Mouse (Mus musculus): Measurements from ENCODE around the gene Csgalnact2.

Gene Csgalnact2

GRCm38 (mm10) chr6:118134461-118134860, 4.5 kb downstream of the Csgalnact2 start:
- no peak for DNase-seq

- no peak for DNase-seq
Measured at GRCm38 (mm10) chr6:118130022-118130421, 8.9 kb downstream of the Csgalnact2 start.

DNA sequence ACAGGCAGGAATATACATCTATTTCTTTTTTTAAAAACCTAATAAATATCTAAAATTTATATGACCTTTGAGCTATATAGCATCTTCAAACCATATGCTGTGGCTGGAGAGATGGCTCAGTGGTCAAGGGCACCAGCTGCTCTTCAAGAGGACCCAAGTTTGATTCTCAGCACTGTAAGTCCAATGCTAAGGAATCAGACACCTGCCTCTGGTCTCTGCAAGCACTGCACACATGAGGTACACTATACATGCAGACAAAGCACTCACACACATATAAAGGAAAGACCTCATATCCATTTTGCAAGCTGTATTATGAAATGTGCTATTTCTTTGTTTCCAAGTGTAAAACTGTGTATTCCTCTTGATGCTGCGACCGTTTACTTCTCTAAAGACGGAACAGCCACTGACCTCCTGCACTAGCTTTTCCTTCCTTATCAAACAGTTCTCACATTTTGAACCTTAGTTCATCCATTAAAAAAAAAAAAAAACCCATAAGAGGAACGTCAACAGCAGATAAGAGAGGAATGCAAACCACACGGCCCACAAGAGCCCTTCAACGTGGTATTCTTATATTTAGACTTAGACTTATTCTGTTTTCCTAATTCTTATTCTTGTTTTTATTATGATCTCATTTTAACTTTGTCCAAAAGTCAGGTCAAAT, 11.0 kb downstream of the Csgalnact2 start:
- peak; percentile 48 to 52 for DNase-seq

GRCm38 (mm10) chr6:118127198-118127597, 11.7 kb downstream of the Csgalnact2 start:
- no peak for DNase-seq

DNA sequence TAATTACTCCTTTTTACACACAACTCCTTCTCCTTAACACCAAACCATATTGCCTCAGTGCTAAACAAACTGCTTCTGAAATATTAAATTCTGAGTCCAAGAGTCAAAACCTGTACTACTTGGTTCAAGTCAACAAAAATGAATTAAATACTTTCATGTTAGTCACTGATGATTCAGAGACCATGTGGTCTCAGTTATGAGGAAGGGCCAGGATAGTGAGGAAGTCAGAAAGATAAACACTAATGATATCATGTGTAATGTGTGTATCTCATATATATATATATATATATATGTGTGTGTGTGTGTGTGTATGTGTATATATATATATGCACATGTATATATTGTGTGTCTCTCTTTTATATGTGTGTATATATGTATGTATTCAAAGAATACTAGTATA, 12.4 kb downstream of the Csgalnact2 start:
- no peak for DNase-seq

GRCm38 (mm10) chr6:118122767-118123166, 16.2 kb downstream of the Csgalnact2 start:
- DNase-seq, result no peak

DNA sequence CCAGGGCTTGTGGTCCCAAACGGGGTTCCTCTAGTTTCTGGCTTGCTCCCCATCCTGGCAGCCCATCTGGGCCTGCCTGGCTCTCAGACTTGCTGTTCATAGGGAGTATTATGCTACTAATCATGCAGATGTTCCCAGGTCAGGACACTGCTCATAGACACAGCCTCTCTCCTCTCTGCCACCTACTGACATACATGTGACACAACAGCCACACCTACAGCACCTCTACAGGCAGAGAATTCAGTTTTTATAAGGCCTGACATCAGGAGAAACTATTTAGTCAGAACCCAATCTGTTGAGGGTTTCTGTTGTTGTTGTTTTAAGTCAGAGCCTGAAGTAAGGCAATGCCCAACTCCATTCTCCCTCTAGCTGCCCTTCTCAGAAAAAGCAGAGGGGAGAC, 27.1 kb downstream of the Csgalnact2 start:
- no peak for DNase-seq

DNA sequence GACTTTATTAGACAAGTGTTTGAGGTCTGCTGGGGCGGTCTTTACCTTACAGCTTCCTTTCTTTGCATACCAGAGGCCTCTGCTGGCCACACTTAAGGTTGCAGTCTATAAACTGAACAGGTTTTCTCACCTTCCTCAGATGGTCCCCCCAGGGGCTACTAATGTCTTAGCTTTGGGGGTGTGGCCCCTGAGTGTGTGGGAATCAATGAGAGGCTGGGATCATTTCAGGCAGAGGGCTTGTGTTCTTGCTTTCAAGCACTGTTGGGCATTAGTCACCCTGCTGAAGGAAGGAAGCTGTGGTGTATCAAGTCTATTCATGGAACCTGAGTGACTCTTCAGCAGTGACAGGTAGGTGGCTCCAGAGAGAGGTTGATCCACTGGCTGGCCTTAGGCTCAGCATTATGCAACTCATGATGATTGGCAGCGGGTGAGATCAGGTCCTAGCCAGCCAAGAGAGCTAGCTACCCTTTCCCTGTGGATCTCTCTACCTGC, 39.6 kb downstream of the Csgalnact2 start:
- DNase-seq, result peak; percentile 54 to 66

DNA sequence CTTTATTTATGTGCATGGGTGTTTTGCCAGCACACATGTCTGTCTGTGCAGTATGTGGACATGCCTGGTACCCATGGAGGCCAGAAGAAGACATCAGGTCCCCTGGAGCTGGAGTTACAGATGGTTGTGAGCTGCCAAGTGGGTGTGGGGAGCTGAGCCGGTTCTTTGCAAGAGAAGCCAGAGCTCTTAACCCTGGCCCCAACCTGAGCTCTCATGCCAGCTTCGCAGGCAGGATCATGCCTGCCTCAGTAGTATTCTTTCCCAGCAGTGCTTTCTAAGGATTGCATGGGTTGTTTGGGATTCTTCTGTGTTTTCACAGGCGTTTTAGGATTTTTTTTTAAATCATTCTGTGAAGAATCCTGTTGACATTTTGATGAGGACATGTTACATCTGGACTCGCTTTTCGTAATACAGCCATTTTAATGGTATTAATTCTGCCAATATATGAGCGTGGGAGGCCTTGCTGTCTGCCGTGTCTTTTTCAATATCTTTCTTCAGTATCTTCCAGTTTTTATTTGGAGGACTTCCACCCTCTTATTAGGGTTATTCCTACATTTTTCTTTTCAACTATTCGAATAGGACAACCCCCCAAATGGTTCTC, 41.1 kb downstream of the Csgalnact2 start:
- DNase-seq, result no peak

DNA sequence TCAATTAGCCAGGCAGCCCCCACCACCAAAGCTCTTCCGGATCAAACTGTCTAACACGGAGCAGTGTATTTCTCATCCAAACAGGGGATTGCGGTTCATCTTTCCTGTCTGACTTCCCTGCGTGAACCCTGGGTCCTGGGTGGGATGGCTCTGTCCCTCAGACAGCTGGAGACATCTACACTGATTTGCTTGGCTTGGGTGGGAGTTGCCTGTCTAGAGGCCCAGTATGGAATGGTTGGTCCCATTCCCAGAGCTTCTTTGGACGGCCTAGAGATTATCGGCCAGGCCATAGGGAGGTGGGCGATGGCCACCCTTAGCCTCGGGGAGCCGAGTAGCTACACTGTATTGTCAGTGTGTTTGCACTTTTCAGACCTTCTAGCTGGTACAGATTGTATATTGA, 48.1 kb downstream of the Csgalnact2 start:
- no peak for DNase-seq

GRCm38 (mm10) chr6:118088750-118089440, 50.0 kb downstream of the Csgalnact2 start:
- no peak for DNase-seq

GRCm38 (mm10) chr6:118087955-118088354, 51.0 kb downstream of the Csgalnact2 start:
- no peak for DNase-seq

- no peak for DNase-seq
Measured at GRCm38 (mm10) chr6:118084596-118084995, 54.3 kb downstream of the Csgalnact2 start.

DNA sequence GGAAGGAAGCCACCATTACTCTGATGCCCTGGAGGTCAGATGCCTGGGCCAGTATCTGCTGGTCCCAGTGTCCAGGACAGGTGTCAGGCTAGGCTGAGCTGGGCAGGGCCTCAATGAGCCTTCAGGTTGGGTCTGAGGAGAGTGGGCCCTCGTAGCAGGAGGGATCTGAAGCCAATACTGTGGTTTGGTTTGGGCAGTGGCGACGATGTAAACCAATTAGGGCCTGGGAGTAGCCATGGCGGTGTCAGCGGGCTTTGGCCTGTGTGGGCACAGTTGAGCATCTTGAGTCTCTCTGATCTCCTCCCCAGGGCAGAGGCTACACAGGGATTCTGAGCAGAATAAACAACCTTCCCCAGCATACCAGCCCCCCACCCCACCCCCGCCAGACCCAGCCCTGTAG, 55.3 kb downstream of the Csgalnact2 start:
- no peak for DNase-seq

- DNase-seq, result no peak
Measured at GRCm38 (mm10) chr6:118082384-118082783, 56.6 kb downstream of the Csgalnact2 start.

- no peak for DNase-seq
Measured at GRCm38 (mm10) chr6:118080711-118081110, 58.2 kb downstream of the Csgalnact2 start.

GRCm38 (mm10) chr6:118079762-118080465, 59.0 kb downstream of the Csgalnact2 start:
- DNase-seq, result no peak

DNA sequence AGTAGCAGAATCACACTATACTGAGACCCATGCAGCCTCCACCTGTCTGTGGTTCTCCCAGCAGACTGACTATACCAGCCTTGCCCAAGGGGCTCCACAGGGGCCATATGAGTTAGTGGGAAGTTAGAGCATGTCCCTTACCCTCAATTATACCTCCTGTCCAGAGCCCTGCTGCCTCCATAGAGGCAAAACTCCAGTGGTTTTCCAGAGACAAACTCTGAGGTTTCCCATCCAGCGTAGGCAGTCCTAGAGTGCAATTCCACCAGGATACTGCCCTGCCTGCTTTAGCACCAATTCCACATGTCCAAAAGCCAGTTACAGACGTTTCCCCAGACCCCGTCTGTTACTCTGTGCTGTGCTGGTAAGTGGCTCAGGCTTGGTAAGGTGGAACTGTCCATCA, 59.6 kb downstream of the Csgalnact2 start:
- no peak for DNase-seq

- no peak for DNase-seq
Measured at GRCm38 (mm10) chr6:118078751-118079150, 60.2 kb downstream of the Csgalnact2 start.

DNA sequence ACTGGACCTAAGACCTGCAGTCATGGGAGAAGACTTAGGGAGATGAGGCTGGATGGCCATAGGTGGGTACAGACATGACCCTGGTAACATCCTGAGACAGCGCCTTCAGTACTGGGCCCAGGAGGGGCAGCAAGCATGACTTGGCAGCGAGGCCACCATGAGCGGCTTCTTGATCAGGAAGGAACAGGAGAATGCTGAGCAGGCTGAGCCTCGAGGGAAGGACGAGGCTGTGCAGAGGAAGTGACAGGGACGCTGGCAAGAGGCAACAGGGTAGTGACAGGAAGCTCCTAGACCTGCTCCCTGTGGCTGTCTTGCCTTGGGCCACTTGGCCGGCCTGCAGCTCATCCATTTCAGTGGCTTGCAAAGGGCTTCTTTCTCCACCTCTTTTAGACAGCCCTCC, 61.5 kb downstream of the Csgalnact2 start:
- no peak for DNase-seq

- DNase-seq, result no peak
Measured at GRCm38 (mm10) chr6:118076748-118077147, 62.2 kb downstream of the Csgalnact2 start.

GRCm38 (mm10) chr6:118076256-118076655, 62.7 kb downstream of the Csgalnact2 start:
- no peak for DNase-seq

- DNase-seq, result no peak
Measured at GRCm38 (mm10) chr6:118074151-118074550, 64.8 kb downstream of the Csgalnact2 start.
